Mouse (Mus musculus): ENCODE results near the gene Rilpl1. TPM values are rescaled to one million over a fixed set of nuclear protein-coding genes. Genes with fewer than 3 reads are reported as not detected.

The Rilpl1 gene
- total RNA-seq, 2 experiments from 2014 or later, result 16.2 to 17.4 TPM

DNA sequence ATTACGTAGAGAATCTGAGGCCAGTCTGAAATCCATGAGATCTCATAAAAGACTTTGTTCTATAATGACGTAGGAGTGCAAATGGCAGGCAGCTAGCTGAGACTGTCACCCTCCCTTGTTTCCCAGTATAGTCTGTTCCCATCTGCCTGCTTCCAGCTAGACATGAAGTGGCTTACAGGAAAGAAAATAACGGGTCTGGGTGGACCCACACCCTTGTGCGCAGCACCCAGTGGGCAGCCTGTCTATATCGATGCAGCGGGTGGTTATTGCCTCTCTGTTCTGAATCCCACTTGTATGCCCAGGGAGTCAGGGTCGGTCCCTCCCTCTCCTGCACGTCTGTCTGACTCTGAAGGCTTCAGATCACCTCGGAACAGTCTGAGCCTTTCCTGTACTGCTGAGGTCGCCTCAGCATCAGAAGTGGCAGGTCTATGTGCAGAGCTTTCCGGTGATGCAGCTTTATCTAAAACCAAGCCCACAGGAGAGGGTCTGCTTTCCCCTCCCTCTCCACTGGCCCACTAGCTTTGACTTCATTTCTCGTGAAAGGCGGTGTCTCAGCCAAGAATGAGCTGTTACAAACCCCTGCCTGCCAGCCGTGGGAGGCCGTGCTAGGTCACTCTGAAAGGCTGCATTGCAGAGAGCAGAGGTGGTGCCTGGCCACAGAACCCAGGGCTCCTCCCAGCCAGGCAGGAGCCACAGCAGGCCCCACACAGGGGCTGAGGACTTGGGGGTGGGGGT lies 78.5 kb downstream of the Rilpl1 start:
- no peak for DNase-seq

DNA sequence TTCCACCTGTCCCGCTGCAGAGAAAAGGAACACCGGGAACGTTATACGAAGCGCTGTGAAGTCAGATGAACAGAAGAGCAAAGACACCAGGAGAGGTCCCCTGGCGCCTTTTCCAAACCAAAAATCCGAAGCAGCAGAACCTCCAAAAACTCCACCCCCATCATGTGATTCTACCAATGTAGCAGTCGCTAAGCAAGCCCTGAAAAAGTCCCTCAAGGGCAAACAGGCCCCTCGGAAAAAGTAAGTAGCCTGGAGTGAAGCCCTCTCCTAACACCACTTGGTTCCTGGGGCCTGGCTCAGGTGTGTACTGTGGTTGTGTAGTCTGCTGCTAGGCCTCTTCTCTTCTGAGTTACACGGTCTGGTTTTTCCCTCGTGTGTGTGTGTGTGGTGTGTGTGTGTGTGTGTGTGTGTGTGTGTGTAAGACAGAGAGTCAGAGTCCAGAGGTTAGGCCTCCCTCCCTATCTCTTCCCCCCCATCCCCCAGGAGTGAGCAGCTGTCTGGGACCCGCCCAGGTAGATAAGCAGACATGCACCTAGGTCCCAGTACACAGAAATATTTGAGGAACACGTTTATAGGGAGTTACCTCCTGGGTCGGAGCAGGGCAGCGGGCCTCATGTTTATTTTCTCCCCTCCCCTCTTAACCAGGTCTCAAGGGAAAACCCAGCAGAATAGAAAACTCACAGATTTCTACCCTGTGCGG lies 80.4 kb downstream of the Rilpl1 start:
- DNase-seq, result no peak

DNA sequence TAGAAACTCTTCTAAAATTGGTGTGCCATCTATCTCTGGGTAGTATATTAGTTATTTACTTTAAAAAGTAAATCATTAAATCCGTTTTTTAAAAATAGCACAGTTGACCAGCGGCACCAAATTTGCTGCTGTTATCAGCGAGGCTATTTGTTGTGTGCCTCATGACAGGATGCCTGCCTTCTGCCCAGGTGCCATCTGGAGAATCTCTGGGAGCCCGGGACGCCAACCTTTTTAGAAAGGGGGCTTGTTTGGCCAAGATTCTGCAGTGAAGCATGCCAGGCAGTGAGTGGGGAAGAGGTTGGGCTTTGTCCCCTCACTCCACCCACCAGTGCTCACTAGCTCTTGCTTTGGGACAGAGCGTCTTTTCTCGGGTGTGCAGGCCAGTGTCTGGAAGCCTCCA lies 81.1 kb downstream of the Rilpl1 start:
- DNase-seq, result no peak

DNA sequence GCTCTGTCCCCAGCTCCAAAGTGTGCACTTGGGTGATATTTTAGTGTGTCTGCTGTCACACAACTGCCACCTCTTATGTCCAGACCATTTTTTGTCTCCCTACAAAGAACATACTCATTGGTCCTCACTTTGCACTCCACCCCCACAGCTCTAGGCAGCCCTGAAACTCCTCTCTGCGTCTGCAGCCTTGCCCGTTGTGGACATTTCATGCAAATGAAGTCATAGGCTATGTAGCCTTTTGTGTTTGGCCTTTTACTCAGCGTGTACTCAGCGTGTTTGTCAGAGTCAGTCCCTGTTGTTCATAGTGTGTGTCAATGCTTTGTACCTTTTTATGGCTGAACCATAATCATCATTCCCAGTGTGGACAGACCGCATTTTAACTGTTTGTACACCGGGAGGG lies 81.7 kb downstream of the Rilpl1 start:
- DNase-seq, result peak; percentile 67 to 69

DNA sequence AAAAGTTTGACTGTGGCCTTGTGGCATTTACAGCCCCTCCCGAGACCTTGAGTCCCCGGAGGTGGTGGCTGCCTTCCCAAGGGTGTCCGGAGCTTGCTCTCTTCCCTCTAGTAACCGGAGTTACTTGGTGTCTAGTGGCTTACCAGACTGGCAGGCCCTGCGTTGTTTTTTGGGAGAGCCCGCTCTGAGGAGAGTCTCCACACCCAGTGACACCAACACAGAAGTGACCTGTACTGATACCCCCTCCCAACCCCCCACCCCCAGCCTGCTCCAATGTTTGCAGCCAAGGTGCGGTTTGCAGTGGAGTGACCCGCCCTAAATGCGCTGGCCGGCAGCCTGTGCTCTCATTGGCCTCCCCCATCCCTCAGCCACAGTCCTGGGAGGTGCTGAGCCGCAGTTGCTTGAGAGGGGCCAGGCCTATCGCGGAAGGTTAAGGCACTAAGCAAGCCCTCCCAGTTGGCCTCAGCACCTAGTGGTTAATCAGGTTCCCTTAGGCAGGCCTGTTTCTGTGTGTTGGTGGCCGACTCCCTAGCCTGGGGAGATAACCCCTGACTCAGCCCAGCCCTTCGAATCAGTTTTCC lies 84.8 kb downstream of the Rilpl1 start:
- peak; percentile 81 to 82 for DNase-seq

DNA sequence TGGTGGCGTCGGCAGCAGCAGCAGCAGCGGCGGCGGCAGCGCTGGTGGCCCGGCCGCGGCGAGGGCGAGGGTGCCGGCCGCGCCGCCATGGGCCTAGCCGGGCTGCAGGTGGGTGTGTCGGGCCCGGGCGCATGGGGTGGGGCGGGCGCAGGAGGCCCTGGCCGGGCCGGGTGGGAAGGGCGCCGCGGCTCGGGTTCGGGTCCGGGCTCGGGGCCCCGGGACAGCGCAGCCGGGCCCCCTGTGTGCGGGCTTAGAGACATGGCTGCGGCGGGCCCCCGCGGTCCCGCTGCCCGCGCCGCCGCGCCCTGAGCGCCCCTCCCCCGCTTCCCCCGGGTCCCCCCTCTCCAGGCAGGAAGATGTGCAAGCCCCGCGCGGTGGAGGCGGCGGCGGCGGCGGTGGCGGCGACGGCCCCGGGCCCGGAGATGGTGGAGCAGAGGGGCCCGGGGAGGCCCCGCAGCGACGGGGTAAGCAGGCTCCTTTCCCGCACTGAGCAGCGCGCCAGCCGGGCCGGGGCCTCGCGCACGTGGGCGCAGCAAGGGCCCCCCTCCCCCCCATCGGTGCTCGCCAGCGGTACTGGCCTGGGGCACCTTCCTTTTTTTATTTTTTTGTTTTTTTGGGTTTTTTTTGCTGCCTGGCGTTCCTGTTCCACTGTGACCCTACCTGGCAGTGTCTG lies 85.4 kb downstream of the Rilpl1 start:
- peak; percentile 65 to 78 for DNase-seq

DNA sequence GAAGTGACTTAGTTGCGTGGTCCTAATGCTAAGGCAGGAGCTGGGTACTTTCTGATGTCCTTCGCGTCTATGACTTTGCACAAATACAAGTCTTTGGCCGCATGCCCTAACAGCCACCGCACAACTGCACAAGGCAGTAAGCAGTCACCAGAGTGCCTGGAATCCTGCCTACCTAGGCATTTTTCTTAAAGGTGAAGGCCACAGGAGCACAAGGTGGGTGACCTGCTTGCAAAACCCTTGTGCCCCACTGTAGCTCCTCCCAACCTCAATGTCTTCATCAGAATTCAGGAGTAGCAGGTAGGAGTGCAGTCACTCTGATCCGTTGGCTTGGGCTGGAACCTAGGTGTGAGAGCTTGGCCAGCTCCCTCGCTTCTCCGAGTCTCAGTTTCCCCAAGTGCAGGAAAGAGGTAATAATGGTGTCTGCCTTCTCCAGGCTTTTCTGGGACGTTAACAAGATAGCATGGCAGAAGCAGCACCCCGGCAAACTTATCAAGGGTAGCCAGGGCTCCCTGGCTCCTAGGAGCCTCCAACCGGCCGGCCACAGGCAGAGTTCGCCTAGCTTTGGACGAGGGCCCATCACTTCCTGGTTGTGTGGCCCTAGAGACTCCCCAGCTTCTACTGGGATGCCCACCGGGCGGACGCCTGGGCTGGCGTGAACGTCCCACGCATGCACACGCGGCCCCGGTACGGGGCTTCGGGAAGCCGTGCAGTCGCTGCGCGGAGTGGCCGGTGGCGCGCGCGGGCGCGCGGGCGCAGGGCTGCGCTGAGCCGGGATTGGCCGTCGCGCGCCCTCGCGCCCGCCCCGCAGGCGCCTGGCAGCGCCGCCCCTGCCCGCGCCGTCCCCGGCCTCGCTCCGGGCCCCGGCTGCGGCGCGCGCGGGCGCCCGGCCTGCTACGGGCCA lies 86.3 kb downstream of the Rilpl1 start:
- DNase-seq, result peak; percentile 88 to 93

DNA sequence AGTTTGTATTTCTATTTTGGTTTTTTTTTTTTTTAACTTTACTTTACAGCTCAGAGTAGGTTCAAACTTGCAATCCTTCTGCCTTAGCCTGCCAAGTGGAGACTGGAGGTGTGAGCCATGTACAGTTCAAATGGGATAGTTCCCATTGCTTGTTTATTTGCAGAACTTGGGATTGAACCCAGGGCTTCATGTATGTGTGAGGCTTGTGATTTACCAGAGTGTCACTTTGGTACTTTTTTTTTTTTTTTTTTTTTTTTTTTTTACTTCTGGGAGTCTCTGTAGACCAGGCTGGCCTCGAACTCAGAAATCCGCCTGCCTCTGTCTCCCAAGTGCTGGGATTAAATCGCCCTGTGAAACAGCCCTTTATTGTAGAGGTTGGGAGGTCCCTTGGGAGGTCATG lies 87.0 kb downstream of the Rilpl1 start:
- no peak for DNase-seq

Other genes with a start within 250 kb of the Rilpl1 start
- 10 to 100 TPM in 1 of 2 experiments, 1 to 10 TPM in 1; 6.8 to 10.4 TPM for gene Mphosph9, start 203.4 kb downstream of the Rilpl1 start, total RNA-seq (2021)
- gene 2810006K23Rik, start 203.3 kb downstream of the Rilpl1 start, total RNA-seq (2021), result 10 to 100 TPM; 14.8 to 15.0 TPM
- 100 to 1,000 TPM; 155 to 187 TPM for gene Cdk2ap1, start 168.3 kb downstream of the Rilpl1 start, total RNA-seq (2021)
- 100 to 1,000 TPM in 1 of 2 experiments, 10 to 100 TPM in 1; 84.3 to 100 TPM for gene Sbno1, start 105.4 kb downstream of the Rilpl1 start, total RNA-seq (2021)
- 100 to 1,000 TPM; 172 to 188 TPM for gene Kmt5a, start 91.5 kb downstream of the Rilpl1 start, total RNA-seq (2021)
- gene Rilpl2, start 53.0 kb downstream of the Rilpl1 start, total RNA-seq (2021), result 10 to 100 TPM; 21.4 to 23.9 TPM
- gene Snrnp35, start 48.3 kb downstream of the Rilpl1 start, total RNA-seq (2021), result 10 to 100 TPM; 19.4 to 20.5 TPM
- 100 to 1,000 TPM; 226 to 241 TPM for gene Tmed2, start 9.3 kb upstream of the Rilpl1 start, total RNA-seq (2021)
- gene Ddx55, start 21.5 kb upstream of the Rilpl1 start, total RNA-seq (2021), result 10 to 100 TPM; 11.8 to 13.2 TPM
- gene Eif2b1, start 47.7 kb upstream of the Rilpl1 start, total RNA-seq (2021), result 10 to 100 TPM; 43.6 to 55.3 TPM
- gene Gtf2h3, start 47.7 kb upstream of the Rilpl1 start, total RNA-seq (2021), result 10 to 100 TPM; 40.4 to 44.2 TPM
- gene Atp6v0a2, start 97.2 kb upstream of the Rilpl1 start, total RNA-seq (2021), result 10 to 100 TPM; 74.5 to 83.7 TPM
- gene Dnah10, start 193.7 kb upstream of the Rilpl1 start, total RNA-seq (2021), result 1 to 10 TPM in 1 of 2 experiments, under 1 TPM in 1; 0.69 to 2.8 TPM

All from adrenal gland, postnatal 36 days (tissue).